Mouse (Mus musculus) spleen, adult 2 months (tissue): ENCODE data around the gene Itgb7.

Experiments
- CTCF ChIP-seq: fragments of 200-500 bp; IDR thresholded peaks from 2 replicates; pipeline ENCODE4 v1.5.1; 2011; ENCODE audit warnings: mild to moderate bottlenecking, inconsistent platforms; ENCODE audit not compliant: insufficient read depth, insufficient read length, insufficient replicate concordance; ENCODE audit errors: extremely low read depth
- POLR2A ChIP-seq: fragments of 200-500 bp; IDR thresholded peaks from 2 replicates; pipeline ENCODE4 v1.6.1; 2011; ENCODE audit warnings: low read depth, low read length, inconsistent platforms

DNA sequence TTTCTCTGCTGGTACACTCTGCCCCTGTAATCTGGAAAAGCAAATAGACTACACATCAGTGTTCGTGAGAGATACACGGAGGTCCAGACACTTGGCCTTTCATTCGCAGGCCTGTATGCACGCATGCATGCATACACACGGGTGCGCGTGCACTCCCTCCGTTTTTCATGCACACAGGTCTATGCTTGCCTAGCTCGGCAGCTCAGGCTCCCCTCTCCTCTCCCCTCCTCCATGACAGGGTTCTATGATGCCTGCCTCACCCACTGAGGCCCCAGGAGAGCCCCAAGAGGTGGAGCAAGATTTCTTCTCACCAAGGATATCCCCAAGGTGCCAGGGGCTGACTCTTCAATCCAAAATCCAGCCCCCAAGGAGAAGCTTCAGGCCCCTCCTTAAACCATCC lies 18.2 kb upstream of the Itgb7 start:
- no peak for TF ChIP-seq POLR2A
- no peak for TF ChIP-seq CTCF
